Mouse (Mus musculus) Muller cell, postnatal 12 days (primary cell): ENCODE results near the gene Erf.

Source experiments
- DNase-seq: peaks from one replicate; pipeline ENCODE4 v3.0.0-alpha.2; 2015; ENCODE audit errors: inconsistent ontology term

Erf gene

DNA sequence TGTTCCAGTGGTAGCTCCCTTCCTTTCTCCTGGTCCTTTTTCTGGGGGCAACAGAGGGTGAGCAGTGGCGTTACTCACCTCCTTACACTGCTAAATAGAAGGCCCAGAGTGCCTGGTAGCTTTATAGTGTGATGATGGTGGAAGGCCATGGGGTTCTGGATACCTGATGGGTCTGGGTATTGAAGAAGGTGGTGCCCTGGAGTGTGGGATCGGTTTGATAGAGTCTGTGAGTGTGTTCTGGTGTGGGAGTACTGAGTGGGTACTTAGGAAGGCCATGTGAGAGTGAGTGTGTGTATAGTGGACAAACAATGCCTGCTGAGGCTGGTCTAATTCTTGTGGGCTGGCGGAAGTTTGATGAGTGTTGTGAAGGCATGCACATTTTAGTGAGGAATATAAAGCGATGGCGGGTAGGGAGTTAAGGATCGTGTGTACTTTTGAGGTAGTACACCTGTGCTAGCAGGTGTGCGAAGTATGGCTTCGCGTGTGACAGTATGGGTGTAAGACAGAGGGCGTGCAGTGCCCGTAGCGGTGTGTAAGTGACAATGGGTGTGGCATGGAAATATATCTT, 30.7 kb upstream of the Erf start:
- no peak for DNase-seq

- peak; percentile 84 for DNase-seq
Observed at GRCm38 (mm10) chr7:25279861-25280791, 29.6 kb upstream of the Erf start.

DNA sequence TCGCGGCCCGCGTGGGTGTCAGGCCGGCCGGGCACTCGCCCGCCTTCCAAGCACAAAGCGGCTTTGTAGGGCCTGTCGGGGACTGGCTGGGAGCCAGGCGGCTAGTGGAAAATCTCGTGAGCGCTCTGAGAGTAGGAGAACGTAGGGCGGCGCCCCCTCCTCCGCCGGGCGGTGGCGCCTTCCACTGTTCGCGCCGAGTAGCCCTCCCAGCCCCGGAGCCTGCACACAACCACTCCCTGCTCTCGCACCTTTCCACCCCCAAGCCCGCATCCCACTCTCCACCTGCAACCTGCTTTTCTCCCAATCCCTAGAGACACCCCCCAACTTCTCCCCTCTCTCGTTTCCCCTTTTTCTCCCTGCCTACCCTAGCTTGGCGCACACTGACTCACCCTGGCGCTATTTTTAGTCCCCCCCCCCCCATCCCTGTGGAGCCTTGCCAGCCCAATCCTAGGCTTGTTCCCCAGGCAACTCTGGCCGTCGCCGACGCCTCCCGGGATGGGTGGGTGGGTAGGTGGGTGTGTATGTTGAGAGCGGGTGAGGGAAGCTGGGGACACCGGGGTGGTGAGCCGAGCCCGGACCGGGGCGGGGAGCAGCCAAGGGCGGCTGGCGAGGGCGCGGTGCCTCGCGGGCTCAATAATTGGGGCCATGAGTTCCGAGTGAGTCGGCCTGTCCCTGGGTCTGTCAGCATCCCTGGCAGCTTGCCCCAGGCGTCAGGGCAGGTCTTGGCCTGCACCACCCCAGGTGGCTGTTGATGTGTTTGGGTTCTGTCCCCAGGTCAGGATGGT, 28.7 kb upstream of the Erf start:
- DNase-seq, result peak; percentile 100

DNA sequence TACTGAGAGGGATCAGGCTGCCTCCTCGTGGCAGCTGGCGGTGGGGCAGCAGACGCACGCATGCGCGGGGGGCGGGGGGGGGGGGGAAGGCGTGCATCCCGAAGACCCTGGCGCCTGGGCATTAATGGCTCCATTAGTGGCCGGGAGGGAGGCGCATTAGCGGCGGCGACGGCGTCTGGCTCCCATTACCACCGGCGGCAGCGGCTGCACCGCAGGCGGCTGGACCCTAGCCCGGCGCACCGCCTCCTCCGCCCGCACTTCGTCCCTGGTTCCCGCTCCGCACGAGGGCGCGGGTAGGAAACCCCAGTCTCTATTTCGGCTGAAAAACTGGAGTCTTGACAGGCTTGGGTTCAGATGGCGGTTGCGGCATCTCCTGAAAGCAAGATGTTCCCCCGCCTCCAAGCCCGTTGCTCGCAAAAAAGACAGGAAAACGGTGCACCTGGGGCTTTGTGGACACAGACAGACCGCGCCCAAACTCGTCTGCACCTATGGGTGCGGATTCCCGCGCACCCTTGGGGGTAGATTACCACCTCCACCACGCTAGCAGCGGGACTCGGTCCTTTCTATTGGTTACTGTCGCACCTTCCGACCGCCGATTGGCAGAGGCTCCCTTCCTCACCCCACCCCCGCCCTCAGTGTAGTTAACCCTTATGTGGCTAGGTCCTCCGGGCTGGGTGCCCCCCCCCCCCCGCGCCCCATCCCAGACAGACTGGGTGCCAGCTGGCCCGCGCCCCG, 27.9 kb upstream of the Erf start:
- DNase-seq, result peak; percentile 88

GRCm38 (mm10) chr7:25277998-25278340, 27.4 kb upstream of the Erf start:
- no peak for DNase-seq

DNA sequence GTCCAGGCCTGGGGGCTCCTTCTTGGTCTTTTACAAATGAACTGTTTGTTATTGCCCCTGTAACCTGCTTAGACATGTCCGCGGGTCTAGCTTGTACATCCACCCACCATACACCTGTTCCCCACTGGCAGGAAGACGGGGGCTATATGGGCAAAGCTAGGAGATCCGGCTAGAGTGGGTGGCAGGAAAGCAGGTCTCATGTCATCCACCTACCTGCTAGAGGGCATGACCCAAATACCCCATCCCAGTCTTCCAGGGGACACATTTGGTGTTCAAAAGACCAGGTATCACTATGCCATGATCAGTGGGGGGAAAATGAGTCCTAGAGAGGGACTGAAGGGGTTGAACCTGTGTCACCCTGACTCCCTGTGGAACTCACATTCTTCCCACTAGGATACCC, 26.8 kb upstream of the Erf start:
- no peak for DNase-seq

DNA sequence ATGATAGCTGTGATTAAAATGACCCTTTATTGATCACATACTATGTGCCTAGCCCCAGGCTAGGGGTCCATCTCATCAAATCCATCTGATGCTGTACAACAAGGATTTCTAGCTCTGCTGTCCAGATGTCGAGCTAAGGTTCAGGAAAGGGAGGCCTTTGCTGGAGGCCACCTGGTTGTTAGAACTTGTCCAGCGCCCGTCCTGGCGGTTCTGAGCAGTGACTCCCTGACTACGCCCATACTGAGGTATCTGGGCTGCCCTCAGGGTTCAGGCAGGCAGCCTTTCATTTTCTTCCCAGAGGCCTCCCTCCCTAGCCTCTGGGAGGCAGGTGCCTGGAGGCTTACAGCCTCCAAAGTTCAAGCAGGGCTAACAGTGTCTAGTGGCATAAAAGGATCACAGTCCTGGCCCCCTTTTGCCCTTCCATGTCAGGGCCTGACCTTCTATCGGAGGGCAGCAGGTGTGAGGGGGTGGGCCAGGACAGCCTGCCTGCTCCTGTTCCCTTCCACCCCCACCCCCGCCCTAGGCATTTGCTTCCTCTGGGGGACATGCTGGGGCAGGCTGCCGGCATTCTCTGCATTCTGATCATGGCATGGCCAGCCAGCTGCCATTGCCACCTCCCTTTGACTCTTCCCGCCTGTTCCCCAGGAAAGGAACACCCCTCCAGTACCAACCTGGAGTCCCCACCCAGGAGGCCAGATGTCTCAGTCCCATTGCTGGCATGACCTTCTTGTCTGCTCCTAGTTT, 25.2 kb upstream of the Erf start:
- DNase-seq, result peak; percentile 83

DNA sequence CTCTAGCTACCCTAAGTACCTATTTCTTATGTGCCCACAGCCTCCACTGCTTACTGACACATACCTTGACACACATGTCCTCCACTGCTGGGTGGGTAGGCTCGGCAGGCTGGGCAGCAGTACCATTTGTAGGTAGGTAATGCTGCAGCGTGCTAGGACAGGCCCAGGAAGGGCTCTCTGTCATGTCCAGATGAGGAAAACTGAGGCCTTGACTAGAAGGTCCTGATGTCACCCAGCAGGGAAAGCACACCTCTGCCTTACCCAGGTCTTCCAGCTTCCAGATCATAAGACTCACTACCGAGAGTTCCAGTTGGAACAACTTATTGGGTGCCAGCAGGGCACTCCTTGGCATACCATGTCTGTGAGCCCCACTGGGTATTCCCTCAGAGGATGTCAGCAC, 24.4 kb upstream of the Erf start:
- DNase-seq, result no peak

DNA sequence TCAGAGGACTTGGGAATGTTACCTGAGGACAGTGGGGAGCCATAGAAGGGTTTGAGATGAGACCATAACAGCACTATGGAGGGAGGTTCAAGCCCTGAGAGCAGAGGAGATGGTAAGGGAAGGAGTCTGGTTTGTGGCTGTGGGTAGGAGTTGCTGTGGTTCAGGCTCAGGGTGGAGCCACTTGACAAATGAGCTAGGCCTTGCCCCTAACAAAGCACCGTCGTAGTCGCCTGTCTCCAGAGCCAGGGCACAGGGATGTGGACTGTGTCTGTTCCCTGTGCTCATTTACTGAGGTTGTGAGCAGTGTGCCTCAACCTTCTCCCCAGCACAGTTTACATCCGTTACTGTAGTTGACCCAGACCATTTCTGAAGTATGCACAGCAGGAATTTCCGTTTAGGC, 24.0 kb upstream of the Erf start:
- peak; percentile 43 for DNase-seq

DNA sequence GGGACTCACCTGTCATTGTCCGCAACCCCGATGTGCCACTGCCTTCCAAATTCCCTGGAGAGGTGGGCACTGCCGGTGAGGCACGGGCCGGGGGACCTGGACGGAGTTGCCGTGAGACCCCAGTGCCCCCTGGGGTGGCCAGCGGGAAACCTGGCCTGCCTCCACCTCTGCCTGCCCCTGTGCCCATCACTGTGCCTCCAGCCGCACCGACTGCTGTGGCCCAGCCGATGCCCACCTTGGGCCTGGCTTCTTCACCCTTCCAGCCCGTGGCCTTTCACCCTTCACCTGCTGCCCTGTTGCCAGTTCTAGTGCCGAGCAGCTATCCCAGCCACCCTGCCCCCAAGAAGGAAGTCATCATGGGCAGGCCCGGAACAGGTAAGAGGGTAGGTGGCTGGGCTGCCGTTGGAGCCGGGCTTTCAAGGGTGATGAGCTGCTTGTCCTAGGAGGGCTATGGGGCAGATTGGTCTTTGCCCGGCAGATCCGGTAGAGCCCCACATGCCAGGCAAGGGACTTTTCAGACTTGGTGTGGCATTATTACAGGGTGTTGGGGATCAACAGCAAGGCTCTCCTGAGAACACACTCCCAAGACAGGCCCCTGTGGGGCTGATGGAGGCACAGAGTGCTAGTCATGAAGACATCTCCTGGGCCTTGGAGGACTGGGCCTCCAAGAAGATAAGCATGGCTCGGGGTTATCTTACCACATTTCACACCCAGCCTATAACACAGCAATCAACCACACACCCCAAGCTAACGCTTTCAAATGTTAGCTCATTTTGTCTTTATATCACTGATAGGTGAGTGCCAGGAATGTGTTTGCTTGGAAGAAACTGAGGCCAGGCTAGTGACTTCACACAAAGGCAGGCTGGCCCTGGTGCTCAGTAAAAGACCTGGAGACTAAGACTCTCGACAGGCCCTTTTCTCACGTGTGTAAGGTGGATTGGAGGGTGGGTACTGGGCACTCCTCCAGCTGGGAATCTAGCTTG, 23.0 kb upstream of the Erf start:
- no peak for DNase-seq

DNA sequence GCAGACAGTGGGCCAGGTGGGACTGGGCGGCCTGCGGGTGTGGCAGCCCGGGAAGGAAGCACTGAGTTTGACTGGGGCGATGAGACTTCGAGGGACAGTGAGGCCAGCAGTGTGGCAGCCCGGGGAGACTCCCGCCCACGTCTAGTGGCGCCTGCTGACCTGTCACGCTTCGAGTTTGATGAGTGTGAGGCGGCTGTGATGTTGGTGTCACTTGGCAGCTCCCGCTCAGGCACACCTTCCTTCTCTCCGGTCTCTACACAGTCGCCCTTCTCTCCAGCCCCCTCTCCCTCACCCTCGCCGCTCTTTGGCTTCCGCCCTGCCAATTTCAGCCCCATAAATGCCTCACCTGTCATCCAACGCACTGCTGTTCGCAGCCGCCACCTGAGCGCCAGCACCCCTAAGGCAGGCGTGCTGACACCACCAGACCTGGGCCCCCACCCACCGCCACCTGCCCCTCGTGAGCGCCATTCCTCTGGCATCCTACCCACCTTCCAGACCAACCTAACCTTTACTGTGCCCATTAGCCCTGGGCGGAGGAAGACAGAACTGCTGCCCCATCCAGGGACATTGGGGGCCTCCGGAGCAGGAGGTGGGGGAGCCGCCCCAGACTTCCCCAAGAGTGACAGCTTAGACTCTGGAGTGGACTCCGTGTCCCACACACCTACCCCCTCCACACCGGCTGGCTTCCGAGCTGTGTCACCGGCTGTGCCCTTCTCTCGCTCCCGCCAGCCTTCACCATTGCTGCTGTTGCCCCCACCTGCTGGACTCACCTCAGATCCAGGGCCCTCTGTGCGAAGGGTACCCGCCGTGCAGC, 22.1 kb upstream of the Erf start:
- no peak for DNase-seq

GRCm38 (mm10) chr7:25271651-25272444, 21.3 kb upstream of the Erf start:
- DNase-seq, result no peak

GRCm38 (mm10) chr7:25270652-25271633, 20.4 kb upstream of the Erf start:
- DNase-seq, result no peak

DNA sequence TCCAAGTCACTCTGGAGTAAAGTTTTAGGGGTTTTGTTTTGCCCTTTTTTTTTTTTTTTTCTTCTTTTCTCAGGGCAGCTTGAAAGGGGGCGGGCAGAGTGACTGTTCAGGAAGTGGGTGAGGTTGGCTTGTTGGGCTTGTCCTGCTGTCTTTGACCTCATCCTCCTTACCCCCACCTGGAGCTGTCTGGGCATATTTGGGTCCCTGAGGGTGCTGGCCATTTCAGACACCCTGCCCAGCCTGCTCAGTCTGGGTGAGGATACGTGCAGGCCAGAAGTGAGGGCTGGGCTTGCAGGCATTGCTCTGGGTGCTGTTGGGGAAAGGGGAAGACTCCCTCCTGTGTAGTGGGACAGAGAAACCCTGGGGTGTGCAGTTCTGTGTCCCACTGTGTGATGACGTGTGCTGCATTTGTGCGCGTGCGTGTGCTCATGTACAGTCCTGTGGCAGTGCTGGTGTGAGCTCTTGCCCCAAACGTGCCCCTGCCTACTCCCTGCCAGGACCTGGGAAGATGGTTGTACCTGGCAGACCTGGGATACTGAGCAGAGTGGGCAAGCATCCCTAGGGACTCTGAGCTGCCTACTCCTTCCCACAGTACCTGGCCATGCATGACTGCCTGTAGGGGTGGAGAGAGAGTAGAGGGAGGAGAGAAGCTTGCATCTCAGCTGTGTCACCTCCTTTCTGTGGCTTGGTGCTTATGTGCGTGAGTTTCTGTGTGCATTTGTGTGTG, 19.1 kb upstream of the Erf start:
- no peak for DNase-seq

GRCm38 (mm10) chr7:25269029-25269428, 18.5 kb upstream of the Erf start:
- DNase-seq, result no peak

DNA sequence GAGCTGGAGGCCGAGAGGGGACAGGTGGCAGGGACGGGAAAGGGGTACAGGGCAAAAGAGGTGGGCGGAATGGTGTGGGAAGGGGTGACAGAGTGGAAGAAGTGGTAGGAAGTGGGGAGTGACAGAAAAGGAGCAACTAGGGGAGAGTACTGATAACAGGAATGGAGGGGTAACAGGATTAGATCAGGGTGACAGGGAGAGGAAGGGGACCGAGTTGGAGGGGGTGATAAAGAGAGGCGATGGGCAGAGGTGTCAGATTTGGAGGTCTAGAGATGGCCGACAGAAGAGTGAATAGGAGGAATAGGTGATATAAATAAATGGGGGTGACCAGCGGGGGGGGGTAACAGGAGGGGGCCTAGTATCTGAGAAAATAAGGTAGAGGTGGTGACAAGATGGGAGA, 18.0 kb upstream of the Erf start:
- no peak for DNase-seq
